8 mouse cellular contexts compared by ENCODE assay signal in genomic region chr3:83766726-83767070, GRCm38 (mm10). TPM values are rescaled to one million over a fixed set of nuclear protein-coding genes. Genes with fewer than 3 reads are reported as not detected.
A peak's percentile ranks its signal among the peaks of the same experiment; 100 is the strongest.
DNase-seq lines count a peak whose midpoint lies in the region; ATAC-seq and TF ChIP-seq lines count a peak whose summit lies in the region.

No protein-coding gene starts in this region.

- peak overlapping the region; percentile 58 for H3K4me3 ChIP-seq in lung, embryonic 16.5 days (ENCODE audit: low read length)
- H3K4me3 ChIP-seq in lung, adult 2 months (replicated peaks; ENCODE audit: extremely low read depth, low read depth, low read length): no peak overlapping the region
- H3K4me3 ChIP-seq in forebrain, embryonic 14.5 days (ENCODE audit: low read depth, low read length): peak overlapping the region; percentile 37
- peak overlapping the region; percentile 64 for H3K4me3 ChIP-seq in limb, embryonic 14.5 days (replicated peaks; ENCODE audit: low read length)
- H3K4me3 ChIP-seq in stomach, embryonic 14.5 days (ENCODE audit: low read depth, low read length): peak overlapping the region; percentile 51

- peak overlapping the region; percentile 75 for H3K4me2 ChIP-seq in lung, embryonic 16.5 days (ENCODE audit: low read depth, low read length)
- peak overlapping the region; percentile 73 for H3K4me2 ChIP-seq in forebrain, embryonic 14.5 days (ENCODE audit: low read length)
- peak overlapping the region; percentile 91 for H3K4me2 ChIP-seq in limb, embryonic 14.5 days (replicated peaks; ENCODE audit: low read depth, low read length, severe bottlenecking)
- peak overlapping the region; percentile 82 for H3K4me2 ChIP-seq in stomach, embryonic 14.5 days (replicated peaks; ENCODE audit: low read depth, low read length)

- no peak for DNase-seq in lung, adult 2 months
- no peak for DNase-seq in forebrain, embryonic 14.5 days (ENCODE audit: low spot score)
- DNase-seq in limb, embryonic 14.5 days (ENCODE audit: low spot score): no peak
- no peak for DNase-seq in spleen, postnatal 4 days (ENCODE audit: low spot score in 2 of 2)
- no peak for DNase-seq in adrenal gland, postnatal 10 days
- no peak for DNase-seq in gastrocnemius, adult 18-20 months (ENCODE audit: low spot score)

- no peaks in the 10 kb centered on the region for H3K36me3 ChIP-seq in lung, embryonic 16.5 days (ENCODE audit: control insufficient read depth, insufficient read depth, low read length)
- 0 out of 2 replicates have a peak, but pooled peaks cover 8% of the 10 kb centered on the region for H3K36me3 ChIP-seq in forebrain, embryonic 14.5 days (ENCODE audit: control insufficient read depth, insufficient read depth, low read length)
- H3K36me3 ChIP-seq in limb, embryonic 14.5 days (ENCODE audit: control insufficient read depth, insufficient read depth, low read length): peaks cover 22% of the 10 kb centered on the region
- H3K36me3 ChIP-seq in stomach, embryonic 14.5 days (ENCODE audit: control insufficient read depth, insufficient read depth, low read length): peaks cover 4% of the 10 kb centered on the region; the same call in 1 of the 2 replicates

- peaks cover 29% of the 10 kb centered on the region for H3K27me3 ChIP-seq in lung, embryonic 16.5 days (ENCODE audit: control insufficient read depth, insufficient read depth, low read depth, low read length)
- H3K27me3 ChIP-seq in forebrain, embryonic 14.5 days (replicated peaks; ENCODE audit: control insufficient read depth, insufficient read depth, low read length): no peaks in the 10 kb centered on the region
- no peaks in the 10 kb centered on the region for H3K27me3 ChIP-seq in limb, embryonic 14.5 days (ENCODE audit: control insufficient read depth, insufficient read depth, low read length)
- no peaks in the 10 kb centered on the region for H3K27me3 ChIP-seq in stomach, embryonic 14.5 days (ENCODE audit: control insufficient read depth, insufficient read depth, low read length)

- no peak for TF ChIP-seq CTCF in lung, adult 2 months (IDR thresholded peaks at IDR 0.05; ENCODE audit: insufficient read depth, low read length)

- H3K9ac ChIP-seq in lung, embryonic 16.5 days (ENCODE audit: low read length): peak overlapping the region; percentile 68
- peak overlapping the region; percentile 75 for H3K9ac ChIP-seq in forebrain, embryonic 14.5 days (ENCODE audit: low read length)
- peak overlapping the region; percentile 86 for H3K9ac ChIP-seq in limb, embryonic 14.5 days (ENCODE audit: low read depth, low read length, severe bottlenecking)
- H3K9ac ChIP-seq in stomach, embryonic 14.5 days (replicated peaks; ENCODE audit: low read depth, low read length): peak overlapping the region; percentile 53

- no peak for ATAC-seq in lung, embryonic 16.5 days (ENCODE audit: low read depth)
- ATAC-seq in forebrain, embryonic 14.5 days: peak; percentile 22; the same call in 1 of the 2 replicates
- ATAC-seq in limb, embryonic 14.5 days (ENCODE audit: low FRiP score, low read depth): peak; percentile 4; the same call in 1 of the 2 replicates
- peak; percentile 21; the same call in 1 of the 2 replicates for ATAC-seq in stomach, embryonic 14.5 days (ENCODE audit: insufficient number of reproducible peaks, insufficient read depth, low FRiP score, low read depth)

- no peaks in the 10 kb centered on the region for H3K9me3 ChIP-seq in lung, embryonic 16.5 days (ENCODE audit: control insufficient read depth, low read length)
- H3K9me3 ChIP-seq in forebrain, embryonic 14.5 days (replicated peaks; ENCODE audit: control insufficient read depth, low read length): no peaks in the 10 kb centered on the region
- H3K9me3 ChIP-seq in limb, embryonic 14.5 days (ENCODE audit: control insufficient read depth, low read length): no peaks in the 10 kb centered on the region
- H3K9me3 ChIP-seq in stomach, embryonic 14.5 days (ENCODE audit: control insufficient read depth, low read depth, low read length): no peaks in the 10 kb centered on the region

- peaks cover 11% of the 10 kb centered on the region for H3K4me1 ChIP-seq in lung, embryonic 16.5 days (replicated peaks; ENCODE audit: control insufficient read depth, insufficient read depth, low read length)
- 0 out of 2 replicates have a peak, but pooled peaks cover 2% of the 10 kb centered on the region for H3K4me1 ChIP-seq in lung, adult 2 months (ENCODE audit: control insufficient read depth, insufficient read depth, low read length)
- H3K4me1 ChIP-seq in forebrain, embryonic 14.5 days (ENCODE audit: control insufficient read depth, insufficient read depth, low read length): peaks cover 18% of the 10 kb centered on the region
- peaks cover 35% of the 10 kb centered on the region for H3K4me1 ChIP-seq in limb, embryonic 14.5 days (ENCODE audit: control insufficient read depth, insufficient read depth, low read length)
- H3K4me1 ChIP-seq in stomach, embryonic 14.5 days (ENCODE audit: control insufficient read depth, insufficient read depth, low read length): peaks cover 9% of the 10 kb centered on the region; the same call in 1 of the 2 replicates

- TF ChIP-seq POLR2A in lung, adult 2 months (IDR thresholded peaks at IDR 0.05; ENCODE audit: borderline replicate concordance, extremely low read depth, low read depth, low read length): no peak
- TF ChIP-seq POLR2A in limb, embryonic 14.5 days (IDR thresholded peaks at IDR 0.05; ENCODE audit: borderline replicate concordance, extremely low read depth, insufficient read depth, insufficient read length): no peak

- whole genome bisulfite sequencing in lung, embryonic 16.5 days: under 1% methylated on average over 25 of the region's 25 CpGs
- 4% methylated on average over 25 of the region's 25 CpGs for WGBS in lung, adult 2 months
- 0% methylated on average over 25 of the region's 25 CpGs for WGBS in forebrain, embryonic 14.5 days
- 2% methylated on average over 25 of the region's 25 CpGs for WGBS in limb, embryonic 14.5 days
- 0% methylated on average over 25 of the region's 25 CpGs for WGBS in stomach, embryonic 14.5 days

- no peak overlapping the region for H3K27ac ChIP-seq in lung, embryonic 16.5 days (ENCODE audit: low read length)
- peak overlapping the region; percentile 33; the same call in 1 of the 2 replicates for H3K27ac ChIP-seq in forebrain, embryonic 14.5 days (ENCODE audit: low read depth, low read length)
- H3K27ac ChIP-seq in limb, embryonic 14.5 days (replicated peaks; ENCODE audit: low read depth, low read length): peak overlapping the region; percentile 85
- H3K27ac ChIP-seq in stomach, embryonic 14.5 days (ENCODE audit: low read length): peak overlapping the region; percentile 44; the same call in 1 of the 2 replicates

RNA-seq across cellular contexts. Expression of gene Sfrp2, which starts 0.6 kb away (rescaled TPM):
- polyA plus RNA-seq in lung, embryonic 16.5 days (2015; fragmentation: Nextera tagmentation; extraction: Ambion mirVana): 76.7 and 83.2 TPM in 2 replicates
- 33.1 and 48.9 TPM in 2 replicates for polyA plus RNA-seq in lung, adult 2 months (2012; rRNA removed)
- 27.2 and 33.6 TPM in 2 replicates for polyA plus RNA-seq in forebrain, embryonic 14.5 days (2014; fragmentation: Nextera tagmentation; extraction: Ambion mirVana)
- 446 and 655 TPM in 2 replicates for polyA plus RNA-seq in limb, embryonic 14.5 days (2012; rRNA removed)
- 328 and 398 TPM in 2 replicates for polyA plus RNA-seq in limb, embryonic 14.5 days (2014; fragmentation: Nextera tagmentation; extraction: Ambion mirVana)
- polyA plus RNA-seq in stomach, embryonic 14.5 days (2014; fragmentation: Nextera tagmentation; extraction: Ambion mirVana): 171 and 172 TPM in 2 replicates
- 10 to 100 TPM; 11.2 to 19.2 TPM for total RNA-seq in adrenal gland, postnatal 10 days (2021)
- total RNA-seq in gastrocnemius, adult 18-20 months (2021): 1 to 10 TPM; 1.4 to 3.0 TPM
